Mouse (Mus musculus): Measurements from ENCODE around the gene Zwilch. TPM values are rescaled to one million over a fixed set of nuclear protein-coding genes. Genes with fewer than 3 reads are reported as not detected.
"Not testable (repeated sequence)": the region's sequence is repeated elsewhere in the genome, so short reads cannot be mapped to it uniquely, and the experiment has no call there.

Zwilch gene
- polyA plus RNA-seq, 1 experiment from 2014 or later = 4.1 TPM

- Histone ChIP-seq H3K4me1 (replicated peaks; ENCODE audit: control insufficient read depth, insufficient read depth) (no peaks in the 10 kb centered on the region), H3K4me2 (replicated peaks; ENCODE audit: low read depth) (no peak overlapping the region), H3K36me3 (ENCODE audit: control insufficient read depth, insufficient read depth, low read length) (peaks cover 24% of the 10 kb centered on the region), H3K4me3 (ENCODE audit: low read depth, low read length) (no peak overlapping the region), H3K27me3 (ENCODE audit: control insufficient read depth, insufficient read depth, low read length) (no peaks in the 10 kb centered on the region), H3K9me3 (ENCODE audit: control insufficient read depth, low read length) (no peaks in the 10 kb centered on the region), H3K27ac (replicated peaks) (no peak overlapping the region), H3K9ac (ENCODE audit: low read length) (no peak overlapping the region)
- DNase-seq (ENCODE audit: low spot score) = no peak
- TF ChIP-seq CTCF (IDR thresholded peaks at IDR 0.05; ENCODE audit: low read depth) (no peak), EP300 (optimal IDR thresholded peaks at IDR 0.05) (no peak)
- WGBS = 66% methylated on average over 4 of the region's 4 CpGs
- no peak for ATAC-seq (ENCODE audit: low FRiP score, low TSS enrichment)
Observed at GRCm38 (mm10) chr9:64195554-64195953, 22.6 kb upstream of the Zwilch start.

- H3K27me3 ChIP-seq (ENCODE audit: control insufficient read depth, insufficient read depth, low read length) = no peaks in the 10 kb centered on the region
- H3K9ac ChIP-seq (ENCODE audit: low read length) = no peak overlapping the region
- WGBS = 59% methylated on average over 1 of the region's 1 CpGs
- H3K36me3 ChIP-seq (ENCODE audit: control insufficient read depth, insufficient read depth, low read length) = peaks cover 26% of the 10 kb centered on the region
- no peaks in the 10 kb centered on the region for H3K9me3 ChIP-seq (ENCODE audit: control insufficient read depth, low read length)
- H3K27ac ChIP-seq (replicated peaks) = no peak overlapping the region
- no peaks in the 10 kb centered on the region for H3K4me1 ChIP-seq (replicated peaks; ENCODE audit: control insufficient read depth, insufficient read depth)
- no peak overlapping the region for H3K4me3 ChIP-seq (ENCODE audit: low read depth, low read length)
- TF ChIP-seq EP300 (optimal IDR thresholded peaks at IDR 0.05) (no peak), CTCF (IDR thresholded peaks at IDR 0.05; ENCODE audit: low read depth) (no peak)
- no peak overlapping the region for H3K4me2 ChIP-seq (replicated peaks; ENCODE audit: low read depth)
- ATAC-seq (ENCODE audit: low FRiP score, low TSS enrichment) (no peak), DNase-seq (ENCODE audit: low spot score) (no peak)
Observed at GRCm38 (mm10) chr9:64193879-64194278, 21.0 kb upstream of the Zwilch start.

- Histone ChIP-seq H3K4me1 (replicated peaks; ENCODE audit: control insufficient read depth, insufficient read depth) (no peaks in the 10 kb centered on the region), H3K4me3 (ENCODE audit: low read depth, low read length) (no peak overlapping the region), H3K27me3 (ENCODE audit: control insufficient read depth, insufficient read depth, low read length) (no peaks in the 10 kb centered on the region), H3K27ac (replicated peaks) (peak overlapping the region; percentile 41; the same call in 1 of the 2 replicates), H3K4me2 (replicated peaks; ENCODE audit: low read depth) (no peak overlapping the region), H3K36me3 (ENCODE audit: control insufficient read depth, insufficient read depth, low read length) (peaks cover 7% of the 10 kb centered on the region; the same call in 1 of the 2 replicates), H3K9ac (ENCODE audit: low read length) (no peak overlapping the region), H3K9me3 (ENCODE audit: control insufficient read depth, low read length) (no peaks in the 10 kb centered on the region)
- TF ChIP-seq EP300 (optimal IDR thresholded peaks at IDR 0.05) (no peak), CTCF (IDR thresholded peaks at IDR 0.05; ENCODE audit: low read depth) (no peak)
- no peak for ATAC-seq (ENCODE audit: low FRiP score, low TSS enrichment)
- DNase-seq (ENCODE audit: low spot score) = no peak
- 82% methylated on average over 5 of the region's 5 CpGs for WGBS
Observed at GRCm38 (mm10) chr9:64184166-64184840, 11.4 kb upstream of the Zwilch start.

- not testable (repeated sequence) for H3K36me3 ChIP-seq (ENCODE audit: control insufficient read depth, insufficient read depth, low read length); H3K9ac ChIP-seq (ENCODE audit: low read length); H3K27me3 ChIP-seq (ENCODE audit: control insufficient read depth, insufficient read depth, low read length); H3K4me1 ChIP-seq (replicated peaks; ENCODE audit: control insufficient read depth, insufficient read depth); ATAC-seq (ENCODE audit: low FRiP score, low TSS enrichment); H3K4me2 ChIP-seq (replicated peaks; ENCODE audit: low read depth); DNase-seq (ENCODE audit: low spot score); H3K4me3 ChIP-seq (ENCODE audit: low read depth, low read length); H3K9me3 ChIP-seq (ENCODE audit: control insufficient read depth, low read length); H3K27ac ChIP-seq (replicated peaks)
- WGBS = 93% methylated on average over 5 of the region's 5 CpGs
Observed at GRCm38 (mm10) chr9:64183295-64183694, 10.4 kb upstream of the Zwilch start.

GRCm38 (mm10) chr9:64178974-64179646 lies 6.2 kb upstream of the Zwilch start, which contains the start of gene Snapc5:
TSS of gene Snapc5 (plus strand) at chr9:64179274.
- Histone ChIP-seq H3K36me3 (ENCODE audit: control insufficient read depth, insufficient read depth, low read length) (peaks cover 24% of the 10 kb centered on the region), H3K4me1 (replicated peaks; ENCODE audit: control insufficient read depth, insufficient read depth) (no peaks in the 10 kb centered on the region), H3K4me2 (replicated peaks; ENCODE audit: low read depth) (peak within 1 kb of the TSS; percentile 43), H3K27ac (replicated peaks) (peak within 1 kb of the TSS; percentile 93), H3K9ac (ENCODE audit: low read length) (peak within 1 kb of the TSS; percentile 76), H3K4me3 (ENCODE audit: low read depth, low read length) (peak within 1 kb of the TSS; percentile 69), H3K9me3 (ENCODE audit: control insufficient read depth, low read length) (no peaks in the 10 kb centered on the region), H3K27me3 (ENCODE audit: control insufficient read depth, insufficient read depth, low read length) (no peaks in the 10 kb centered on the region)
- TF ChIP-seq CTCF (IDR thresholded peaks at IDR 0.05; ENCODE audit: low read depth) (peak; percentile 79), EP300 (optimal IDR thresholded peaks at IDR 0.05) (no peak)
- DNase-seq (ENCODE audit: low spot score) = peak; percentile 91
- ATAC-seq (ENCODE audit: low FRiP score, low TSS enrichment) = peak; percentile 95
- WGBS = under 1% methylated on average over 35 of the region's 35 CpGs

DNA sequence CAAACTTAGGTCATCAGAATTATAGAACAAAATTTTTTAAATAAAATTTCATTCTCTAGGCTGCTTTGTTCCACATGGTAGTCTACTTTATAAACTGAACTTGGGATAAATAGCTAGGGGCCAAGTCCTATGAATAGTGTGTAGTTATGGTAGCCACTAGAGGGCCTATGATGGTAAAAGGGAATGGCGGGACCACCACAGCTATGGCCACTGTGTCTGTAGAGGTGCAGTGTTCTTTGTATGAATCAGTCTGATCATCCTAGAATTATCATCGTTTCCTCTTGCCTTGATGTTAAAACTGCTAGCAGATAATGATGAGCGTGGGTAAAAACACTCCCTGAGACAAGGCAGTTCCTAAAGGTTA lies 5.7 kb upstream of the Zwilch start:
- Histone ChIP-seq H3K27ac (replicated peaks) (peak overlapping the region; percentile 93), H3K27me3 (ENCODE audit: control insufficient read depth, insufficient read depth, low read length) (no peaks in the 10 kb centered on the region), H3K36me3 (ENCODE audit: control insufficient read depth, insufficient read depth, low read length) (peaks cover 24% of the 10 kb centered on the region), H3K9me3 (ENCODE audit: control insufficient read depth, low read length) (no peaks in the 10 kb centered on the region), H3K4me3 (ENCODE audit: low read depth, low read length) (peak overlapping the region; percentile 69), H3K4me1 (replicated peaks; ENCODE audit: control insufficient read depth, insufficient read depth) (no peaks in the 10 kb centered on the region), H3K9ac (ENCODE audit: low read length) (peak overlapping the region; percentile 76; the same call in 1 of the 2 replicates), H3K4me2 (replicated peaks; ENCODE audit: low read depth) (peak overlapping the region; percentile 43)
- WGBS = 45% methylated on average over 3 of the region's 3 CpGs
- TF ChIP-seq EP300 (optimal IDR thresholded peaks at IDR 0.05) = no peak
- TF ChIP-seq CTCF (IDR thresholded peaks at IDR 0.05; ENCODE audit: low read depth) = peak; percentile 63
- DNase-seq (ENCODE audit: low spot score) (no peak), ATAC-seq (ENCODE audit: low FRiP score, low TSS enrichment) (peak; percentile 37; the same call in 1 of the 2 replicates)

All from stomach, postnatal 0 days (tissue).